Mouse (Mus musculus) NIH3T3 (cell line): ENCODE measurements around the gene Hoxa7.

ENCODE experiments used
- DNase-seq: peaks from one replicate; pipeline ENCODE4 v3.0.0-alpha.2; 2012; ENCODE audit warnings: low read depth

Gene Hoxa7

GRCm38 (mm10) chr6:52212556-52213118 is 9.0 kb downstream of the Hoxa7 start:
- peak; percentile 85 for DNase-seq

- no peak for DNase-seq
These were observed 9.7 kb downstream of the Hoxa7 start for GRCm38 (mm10) chr6:52211961-52212360.

GRCm38 (mm10) chr6:52211170-52211935 is 10.3 kb downstream of the Hoxa7 start:
- DNase-seq = peak; percentile 95

GRCm38 (mm10) chr6:52209685-52210046 is 12.0 kb downstream of the Hoxa7 start:
- no peak for DNase-seq

GRCm38 (mm10) chr6:52208868-52209684 is 12.6 kb downstream of the Hoxa7 start:
- DNase-seq = peak; percentile 46

- peak; percentile 79 for DNase-seq
These were observed 13.4 kb downstream of the Hoxa7 start, which contains the start of gene Hoxa6 for GRCm38 (mm10) chr6:52208072-52208867. Gene Hoxa6 (minus strand): TSS chr6:52208722.

- DNase-seq = peak; percentile 55
These were observed 14.0 kb downstream of the Hoxa7 start for GRCm38 (mm10) chr6:52207684-52207976.

- peak; percentile 53 for DNase-seq
These were observed 14.6 kb downstream of the Hoxa7 start for GRCm38 (mm10) chr6:52206882-52207683.

GRCm38 (mm10) chr6:52205638-52206621 is 15.7 kb downstream of the Hoxa7 start:
- peak; percentile 64 for DNase-seq

- peak; percentile 62 for DNase-seq
These were observed 16.4 kb downstream of the Hoxa7 start for GRCm38 (mm10) chr6:52205221-52205620.

GRCm38 (mm10) chr6:52204050-52204752 is 17.5 kb downstream of the Hoxa7 start, which contains the start of gene Hoxa5:
Gene Hoxa5 (minus strand): TSS chr6:52204587.
- peak; percentile 98 for DNase-seq

- DNase-seq = peak; percentile 66
These were observed 18.1 kb downstream of the Hoxa7 start for GRCm38 (mm10) chr6:52203371-52204049.

GRCm38 (mm10) chr6:52203121-52203370 is 18.6 kb downstream of the Hoxa7 start:
- DNase-seq = peak; percentile 61

- no peak for DNase-seq
These were observed 19.1 kb downstream of the Hoxa7 start for GRCm38 (mm10) chr6:52202362-52203120.

- DNase-seq = no peak
These were observed 20.4 kb downstream of the Hoxa7 start for GRCm38 (mm10) chr6:52201269-52201668.

GRCm38 (mm10) chr6:52200751-52201250 is 20.9 kb downstream of the Hoxa7 start:
- DNase-seq = peak; percentile 15

- peak; percentile 34 for DNase-seq
These were observed 21.4 kb downstream of the Hoxa7 start for GRCm38 (mm10) chr6:52200073-52200750.
